Mouse (Mus musculus): ENCODE data around the gene Fhod1.
"Not testable (repeated sequence)": the region's sequence is repeated elsewhere in the genome, so short reads cannot be mapped to it uniquely, and the experiment has no call there.

Fhod1 gene

GRCm38 (mm10) chr8:105292471-105292870 lies 55.3 kb downstream of the Fhod1 start:
- no peak for DNase-seq

- DNase-seq: not testable (repeated sequence)
These were observed 56.0 kb downstream of the Fhod1 start for GRCm38 (mm10) chr8:105291802-105292201.

GRCm38 (mm10) chr8:105291364-105291763 lies 56.4 kb downstream of the Fhod1 start:
- DNase-seq: not testable (repeated sequence)

GRCm38 (mm10) chr8:105290554-105291314 lies 57.0 kb downstream of the Fhod1 start:
- DNase-seq: peak; percentile 91

- DNase-seq: peak; percentile 42
These were observed 57.8 kb downstream of the Fhod1 start, which contains the start of gene 4931428F04Rik for GRCm38 (mm10) chr8:105289805-105290460. Gene 4931428F04Rik, minus strand, starts transcription at chr8:105289864.

- peak; percentile 93 for DNase-seq
These were observed 58.6 kb downstream of the Fhod1 start for GRCm38 (mm10) chr8:105288958-105289732.

- DNase-seq: no peak
These were observed 59.5 kb downstream of the Fhod1 start for GRCm38 (mm10) chr8:105288231-105288630.

GRCm38 (mm10) chr8:105286907-105287306 lies 60.8 kb downstream of the Fhod1 start:
- DNase-seq: no peak

GRCm38 (mm10) chr8:105285514-105285913 lies 62.2 kb downstream of the Fhod1 start:
- DNase-seq: no peak

- peak; percentile 59 for DNase-seq
These were observed 64.7 kb downstream of the Fhod1 start for GRCm38 (mm10) chr8:105283074-105283473.

- DNase-seq: no peak
These were observed 65.5 kb downstream of the Fhod1 start for GRCm38 (mm10) chr8:105282239-105282638.

GRCm38 (mm10) chr8:105281821-105282220 lies 65.9 kb downstream of the Fhod1 start:
- DNase-seq: no peak

GRCm38 (mm10) chr8:105280567-105280966 lies 67.2 kb downstream of the Fhod1 start:
- DNase-seq: no peak
